Mouse (Mus musculus): Measurements from ENCODE around the gene Plod2.

GRCm38 (mm10) chr9:92621878-92622282 lies 79.9 kb downstream of the Plod2 start:
- TF ChIP-seq CTCF (IDR thresholded peaks at IDR 0.05; ENCODE audit: extremely low read depth, insufficient read depth, insufficient read length, insufficient replicate concordance) (no peak), POLR2A (IDR thresholded peaks at IDR 0.05; ENCODE audit: low read depth, low read length) (no peak)
